Comparison of ENCODE assay signal across 12 mouse cellular contexts in genomic region chr13:107100116-107100515, GRCm38 (mm10).
DNase-seq lines count a peak whose midpoint lies in the region; TF ChIP-seq lines count a peak whose summit lies in the region.
"Had no signal": no experiment of that assay in that cellular context is flagged by ENCODE, and none has a peak within 500 bp of the region (broad histone marks: within the 10 kb centered on the region; RNA-seq: fewer than 3 reads in every experiment).

No protein-coding gene starts in this region.

- peak; percentile 28 for DNase-seq in embryo, embryonic 10 days (ENCODE audit: low spot score)
- no peak for DNase-seq in embryo, embryonic 9.5 days (ENCODE audit: extremely low spot score)
- DNase-seq in left cerebral cortex, adult 2 months (ENCODE audit: extremely low spot score in 1 of 2, low spot score in 2 of 2): no peak
- no peak for DNase-seq in left cerebral cortex, adult 8-10 months (ENCODE audit: low spot score in 2 of 2)
- peak; percentile 30 for DNase-seq in ZHBTc4 (ENCODE audit: low read depth, low spot score)
- peak; percentile 16 for DNase-seq in mesoderm, embryonic 11.5 days (ENCODE audit: low read depth, low spot score)
- no peak for DNase-seq in kidney, adult 8-10 months
- DNase-seq in spleen, adult 18-20 months: no peak
- DNase-seq: kidney, postnatal 36 days had no signal

- H3K27ac ChIP-seq in left cerebral cortex, adult 2 months: no peak overlapping the region
- H3K27ac ChIP-seq: embryonic facial prominence, embryonic 15.5 days had no signal

- no peak overlapping the region for H3K4me3 ChIP-seq in left cerebral cortex, adult 2 months
- H3K4me3 ChIP-seq: embryonic facial prominence, embryonic 15.5 days; heart, embryonic 12.5 days; limb, embryonic 12.5 days had no signal

- peak; percentile 65 for TF ChIP-seq CTCF in left cerebral cortex, adult 2 months (IDR thresholded peaks at IDR 0.05)

- intact Hi-C loops in left cerebral cortex, adult 2 months (cut with DNase I): loop anchor here (2.0 to 5.0 kb wide), 3 partner anchors 77 to 153 kb away; partner anchors contain the start of genes Dimt1 and Kif2a

Comparison
In these comparisons a context has a peak if more than half of its experiments do, and no peak if none do; other contexts are left out.
1. DNase-seq: peak in embryo, embryonic 10 days (single experiment), ZHBTc4 (single experiment) and mesoderm, embryonic 11.5 days (single experiment); none in embryo, embryonic 9.5 days (single experiment), left cerebral cortex, adult 2 months (0 of 2), left cerebral cortex, adult 8-10 months (0 of 2), kidney, adult 8-10 months (0 of 2) and spleen, adult 18-20 months (0 of 2).